Mouse (Mus musculus): ENCODE data around the gene Hsdl1.

DNA sequence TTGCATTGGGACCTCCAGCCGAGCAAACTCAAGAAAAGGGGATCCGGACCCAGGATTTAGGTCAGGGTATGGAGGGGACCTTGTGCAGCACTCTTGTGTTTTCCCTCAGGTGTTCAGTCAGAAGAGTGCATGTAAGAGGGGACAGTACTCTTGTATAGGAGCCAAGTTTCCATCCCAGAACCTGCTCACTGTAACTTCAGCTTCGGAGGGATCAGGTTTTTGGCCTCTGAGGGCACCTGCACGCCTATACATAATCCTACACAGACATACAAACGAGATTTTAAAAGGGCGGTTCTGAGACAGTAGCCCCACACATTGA lies 15.6 kb downstream of the Hsdl1 start:
- TF ChIP-seq CTCF (IDR thresholded peaks at IDR 0.05; ENCODE audit: extremely low read depth, insufficient read depth, insufficient read length, insufficient replicate concordance) = no peak
- TF ChIP-seq POLR2A (IDR thresholded peaks at IDR 0.05; ENCODE audit: low read depth, low read length) = no peak
